In genomic region chr7:128743898-128744297, GRCm38 (mm10) we compare ENCODE assay signal across 8 mouse cellular contexts. TPM values are rescaled to one million over a fixed set of nuclear protein-coding genes. Genes with fewer than 3 reads are reported as not detected.
A peak's percentile ranks its signal among the peaks of the same experiment; 100 is the strongest.
DNase-seq lines count a peak whose midpoint lies in the region; ATAC-seq and TF ChIP-seq lines count a peak whose summit lies in the region.

No protein-coding gene starts in this region.

- no peak for DNase-seq in lung, postnatal 14 days
- DNase-seq in forebrain, embryonic 10.5 days (ENCODE audit: extremely low spot score, low spot score): no peak
- DNase-seq in limb, embryonic 11.5 days (ENCODE audit: low spot score): no peak
- DNase-seq in testis, postnatal 10 days (ENCODE audit: low spot score): no peak
- DNase-seq in left cerebral cortex, adult 2 months (ENCODE audit: extremely low spot score in 1 of 2, low spot score in 2 of 2): no peak
- no peak for DNase-seq in ovary, postnatal 36 days (ENCODE audit: low spot score)

- no peak overlapping the region; the same call in 1 of the 2 replicates for H3K9ac ChIP-seq in lung, embryonic 16.5 days (ENCODE audit: low read length)
- no peak overlapping the region for H3K9ac ChIP-seq in limb, embryonic 11.5 days (ENCODE audit: low read length)
- H3K9ac ChIP-seq in neural tube, embryonic 14.5 days (replicated peaks; ENCODE audit: low read depth, low read length): no peak overlapping the region

- H3K27ac ChIP-seq in lung, embryonic 16.5 days (ENCODE audit: low read length): no peak overlapping the region
- H3K27ac ChIP-seq in forebrain, embryonic 10.5 days: no peak overlapping the region
- no peak overlapping the region for H3K27ac ChIP-seq in limb, embryonic 11.5 days (replicated peaks; ENCODE audit: low read depth, low read length)
- 0 out of 2 replicates have a peak overlapping the region, but pooled peaks have one; percentile 76 for H3K27ac ChIP-seq in neural tube, embryonic 14.5 days (ENCODE audit: low read depth, low read length)
- H3K27ac ChIP-seq in left cerebral cortex, adult 2 months: no peak overlapping the region

- H3K4me3 ChIP-seq in lung, embryonic 16.5 days (ENCODE audit: low read length): peak overlapping the region; percentile 98
- H3K4me3 ChIP-seq in forebrain, embryonic 10.5 days: peak overlapping the region; percentile 99
- H3K4me3 ChIP-seq in limb, embryonic 11.5 days (ENCODE audit: low read depth, low read length): no peak overlapping the region
- peak overlapping the region; percentile 98 for H3K4me3 ChIP-seq in neural tube, embryonic 14.5 days (ENCODE audit: low read depth, low read length)
- no peak overlapping the region; the same call in 1 of the 2 replicates for H3K4me3 ChIP-seq in left cerebral cortex, adult 2 months

- intact Hi-C loops in left cerebral cortex, adult 2 months (cut with DNase I): no loop called here

- H3K36me3 ChIP-seq in lung, embryonic 16.5 days (ENCODE audit: control insufficient read depth, insufficient read depth, low read length): no peaks in the 10 kb centered on the region; the same call in 1 of the 2 replicates
- H3K36me3 ChIP-seq in forebrain, embryonic 10.5 days (replicated peaks): peaks cover 12% of the 10 kb centered on the region
- peaks cover 2% of the 10 kb centered on the region; the same call in 1 of the 2 replicates for H3K36me3 ChIP-seq in limb, embryonic 11.5 days (ENCODE audit: control insufficient read depth, insufficient read depth, low read length)
- no peaks in the 10 kb centered on the region for H3K36me3 ChIP-seq in neural tube, embryonic 14.5 days (ENCODE audit: control insufficient read depth, insufficient read depth, low read length)

- no peaks in the 10 kb centered on the region for H3K9me3 ChIP-seq in lung, embryonic 16.5 days (ENCODE audit: control insufficient read depth, low read length)
- no peaks in the 10 kb centered on the region for H3K9me3 ChIP-seq in forebrain, embryonic 10.5 days
- H3K9me3 ChIP-seq in limb, embryonic 11.5 days (ENCODE audit: control insufficient read depth, low read length): no peaks in the 10 kb centered on the region
- no peaks in the 10 kb centered on the region for H3K9me3 ChIP-seq in neural tube, embryonic 14.5 days (ENCODE audit: control insufficient read depth, low read length)

- H3K4me2 ChIP-seq in lung, embryonic 16.5 days (ENCODE audit: low read depth, low read length): peak overlapping the region; percentile 73
- H3K4me2 ChIP-seq in limb, embryonic 11.5 days (ENCODE audit: low read depth, severe bottlenecking): 0 out of 2 replicates have a peak overlapping the region, but pooled peaks have one; percentile 51
- H3K4me2 ChIP-seq in neural tube, embryonic 14.5 days (ENCODE audit: low read depth, low read length): peak overlapping the region; percentile 88

- WGBS in lung, embryonic 16.5 days: 65% methylated on average over 2 of the region's 2 CpGs
- 67% methylated on average over 2 of the region's 2 CpGs for WGBS in forebrain, embryonic 10.5 days
- WGBS in limb, embryonic 11.5 days: 67% methylated on average over 2 of the region's 2 CpGs
- WGBS in neural tube, embryonic 14.5 days: 66% methylated on average over 2 of the region's 2 CpGs

- H3K27me3 ChIP-seq in lung, embryonic 16.5 days (ENCODE audit: control insufficient read depth, insufficient read depth, low read depth, low read length): no peaks in the 10 kb centered on the region; the same call in 1 of the 2 replicates
- peaks cover 26% of the 10 kb centered on the region for H3K27me3 ChIP-seq in forebrain, embryonic 10.5 days (ENCODE audit: poor library complexity, severe bottlenecking)
- H3K27me3 ChIP-seq in limb, embryonic 11.5 days (ENCODE audit: control insufficient read depth, insufficient read depth, low read length): no peaks in the 10 kb centered on the region
- H3K27me3 ChIP-seq in neural tube, embryonic 14.5 days (ENCODE audit: control insufficient read depth, insufficient read depth, low read length): no peaks in the 10 kb centered on the region

- no peak for ATAC-seq in lung, embryonic 16.5 days (ENCODE audit: low read depth)
- no peak for ATAC-seq in limb, embryonic 11.5 days (ENCODE audit: insufficient number of reproducible peaks, low FRiP score, low TSS enrichment, low read depth)
- ATAC-seq in neural tube, embryonic 14.5 days (ENCODE audit: low read depth): no peak

- peaks cover 24% of the 10 kb centered on the region for H3K4me1 ChIP-seq in lung, embryonic 16.5 days (replicated peaks; ENCODE audit: control insufficient read depth, insufficient read depth, low read length)
- H3K4me1 ChIP-seq in forebrain, embryonic 10.5 days: peaks cover 28% of the 10 kb centered on the region
- peaks cover 12% of the 10 kb centered on the region for H3K4me1 ChIP-seq in limb, embryonic 11.5 days (ENCODE audit: control insufficient read depth, insufficient read depth, low read length)
- H3K4me1 ChIP-seq in neural tube, embryonic 14.5 days (ENCODE audit: control insufficient read depth, insufficient read depth, low read length): peaks cover 27% of the 10 kb centered on the region

- no peak for TF ChIP-seq CTCF in left cerebral cortex, adult 2 months (IDR thresholded peaks at IDR 0.05)

RNA-seq across cellular contexts. Expression of gene Sec23ip, which starts 0.8 kb away (rescaled TPM):
- polyA plus RNA-seq in lung, embryonic 16.5 days (2015; fragmentation: Nextera tagmentation; extraction: Ambion mirVana): 35.6 and 41.0 TPM in 2 replicates
- 40.4 and 40.7 TPM in 2 replicates for polyA plus RNA-seq in forebrain, embryonic 10.5 days (2016; fragmentation: Nextera tagmentation; extraction: Ambion mirVana)
- 36.6 and 41.8 TPM in 2 replicates for polyA plus RNA-seq in limb, embryonic 11.5 days (2014; fragmentation: Nextera tagmentation; extraction: Ambion mirVana)
- 37.0 and 42.5 TPM in 2 replicates for polyA plus RNA-seq in neural tube, embryonic 14.5 days (2014; fragmentation: Nextera tagmentation; extraction: Ambion mirVana)
- 10 to 100 TPM; 44.6 to 46.1 TPM for total RNA-seq in left cerebral cortex, adult 2 months (2021)

RNA-seq across cellular contexts. Expression of gene Mcmbp, which starts 3.6 kb away (rescaled TPM):
- 58.7 and 62.4 TPM in 2 replicates for polyA plus RNA-seq in lung, embryonic 16.5 days (2015; fragmentation: Nextera tagmentation; extraction: Ambion mirVana)
- polyA plus RNA-seq in forebrain, embryonic 10.5 days (2016; fragmentation: Nextera tagmentation; extraction: Ambion mirVana): 75.3 and 82.2 TPM in 2 replicates
- 82.6 and 90.3 TPM in 2 replicates for polyA plus RNA-seq in limb, embryonic 11.5 days (2014; fragmentation: Nextera tagmentation; extraction: Ambion mirVana)
- polyA plus RNA-seq in neural tube, embryonic 14.5 days (2014; fragmentation: Nextera tagmentation; extraction: Ambion mirVana): 51.6 and 51.9 TPM in 2 replicates
- 10 to 100 TPM; 24.3 to 25.2 TPM for total RNA-seq in left cerebral cortex, adult 2 months (2021)

Comparison
In these comparisons a context has a peak if more than half of its experiments do, and no peak if none do; other contexts are left out.
1. H3K4me3 ChIP-seq: peak in lung, embryonic 16.5 days (single experiment), forebrain, embryonic 10.5 days (single experiment) and neural tube, embryonic 14.5 days (single experiment); none in limb, embryonic 11.5 days (single experiment) and left cerebral cortex, adult 2 months (single experiment).
2. Peak in every context shown above with its lines, with median percentiles within 50 percentile points of each other: H3K4me2 ChIP-seq.